In genomic region chr16:22263124-22263523, GRCm38 (mm10) we compare ENCODE assay signal across 9 mouse cellular contexts. TPM values are rescaled to one million over a fixed set of nuclear protein-coding genes. Genes with fewer than 3 reads are reported as not detected.
A peak's percentile ranks its signal among the peaks of the same experiment; 100 is the strongest.
DNase-seq lines count a peak whose midpoint lies in the region; ATAC-seq and TF ChIP-seq lines count a peak whose summit lies in the region.
"Had no signal": no experiment of that assay in that cellular context is flagged by ENCODE, and none has a peak within 500 bp of the region (broad histone marks: within the 10 kb centered on the region; RNA-seq: fewer than 3 reads in every experiment).

No protein-coding gene starts in this region.

- no peak for TF ChIP-seq CTCF in MEL (IDR thresholded peaks at IDR 0.05 in 2 of 3, conservative IDR thresholded peaks at IDR 0.05 in 1 of 3; ENCODE audit: control insufficient read depth in 1 of 3, insufficient read depth in 1 of 3, low read depth in 2 of 3, low read length in 3 of 3, poor library complexity in 1 of 3, severe bottlenecking in 1 of 3)

- TF ChIP-seq RAD21 in MEL (IDR thresholded peaks at IDR 0.05; ENCODE audit: low read depth, low read length) = no peak

- H3K9me3 ChIP-seq in heart, embryonic 15.5 days (replicated peaks) = no peaks in the 10 kb centered on the region
- no peaks in the 10 kb centered on the region for H3K9me3 ChIP-seq in MEL (replicated peaks; ENCODE audit: insufficient read depth, low read length)
- no peaks in the 10 kb centered on the region for H3K9me3 ChIP-seq in hindbrain, embryonic 12.5 days (replicated peaks)
- no peaks in the 10 kb centered on the region for H3K9me3 ChIP-seq in midbrain, embryonic 10.5 days (replicated peaks)

- H3K79me2 ChIP-seq in MEL (ENCODE audit: control insufficient read depth, insufficient read depth, low read length, poor library complexity) = peaks cover 61% of the 10 kb centered on the region

- H3K4me1 ChIP-seq in heart, embryonic 15.5 days (replicated peaks) = peaks cover 32% of the 10 kb centered on the region
- H3K4me1 ChIP-seq in MEL (ENCODE audit: control insufficient read depth in 1 of 2, insufficient read depth in 2 of 2, low read length in 2 of 2) = peaks cover 5 to 14% of the 10 kb centered on the region in 2 experiments; a peak in 3 of 4 replicates
- peaks cover 26% of the 10 kb centered on the region for H3K4me1 ChIP-seq in hindbrain, embryonic 12.5 days
- H3K4me1 ChIP-seq in midbrain, embryonic 10.5 days = peaks cover 46% of the 10 kb centered on the region

- H3K27me3 ChIP-seq in heart, embryonic 15.5 days = no peaks in the 10 kb centered on the region
- H3K27me3 ChIP-seq in MEL (ENCODE audit: control insufficient read depth in 1 of 2, insufficient read depth in 2 of 2, low read length in 2 of 2) = no peaks in the 10 kb centered on the region
- H3K27me3 ChIP-seq in hindbrain, embryonic 12.5 days = no peaks in the 10 kb centered on the region
- no peaks in the 10 kb centered on the region for H3K27me3 ChIP-seq in midbrain, embryonic 10.5 days (ENCODE audit: low read depth, poor library complexity, severe bottlenecking)

- TF ChIP-seq EP300 in MEL (IDR thresholded peaks at IDR 0.05; ENCODE audit: low read depth in 1 of 2, low read length in 2 of 2) = no peak

- no peak; a peak in 1 of 4 replicates for TF ChIP-seq POLR2A in MEL (IDR thresholded peaks at IDR 0.05; ENCODE audit: control insufficient read depth in 1 of 2, insufficient read depth in 1 of 2, low read depth in 1 of 2, low read length in 2 of 2, poor library complexity in 1 of 2)

- H3K36me3 ChIP-seq in heart, embryonic 15.5 days = no peaks in the 10 kb centered on the region
- peaks cover 26 to 30% of the 10 kb centered on the region in 2 experiments for H3K36me3 ChIP-seq in MEL (ENCODE audit: control insufficient read depth in 1 of 2, insufficient read depth in 2 of 2, low read length in 2 of 2)
- H3K36me3 ChIP-seq in hindbrain, embryonic 12.5 days = no peaks in the 10 kb centered on the region
- peaks cover 36% of the 10 kb centered on the region for H3K36me3 ChIP-seq in midbrain, embryonic 10.5 days

- peak overlapping the region; percentile 9; the same call in 1 of the 2 replicates for H3K27ac ChIP-seq in heart, embryonic 15.5 days
- H3K27ac ChIP-seq in MEL (ENCODE audit: control insufficient read depth, low read depth, low read length) = no peak overlapping the region
- no peak overlapping the region for H3K27ac ChIP-seq in hindbrain, embryonic 12.5 days
- no peak overlapping the region for H3K27ac ChIP-seq in midbrain, embryonic 10.5 days (replicated peaks)

- peak overlapping the region; percentile 71 for H3K4me2 ChIP-seq in heart, embryonic 15.5 days
- peak overlapping the region; percentile 73 for H3K4me2 ChIP-seq in hindbrain, embryonic 12.5 days (replicated peaks)

- ATAC-seq in heart, embryonic 15.5 days (replicated peaks; ENCODE audit: insufficient number of reproducible peaks, insufficient read depth, low FRiP score, low read depth) = no peak
- no peak for ATAC-seq in hindbrain, embryonic 12.5 days (ENCODE audit: low FRiP score)
- ATAC-seq in erythroid progenitor cell, adult 5-6 weeks (replicated peaks; ENCODE audit: low FRiP score, poor library complexity, severe bottlenecking) = no peak

- DNase-seq in heart, adult 18-20 months = no peak
- DNase-seq in MEL (ENCODE audit: low read depth, low spot score) = peak; percentile 47
- DNase-seq in midbrain, embryonic 10.5 days (ENCODE audit: low spot score) = no peak
- no peak for DNase-seq in adrenal gland, postnatal 36 days
- DNase-seq in cerebellum, adult 9-10 months = no peak
- DNase-seq: thymus, adult 2 months had no signal

- H3K4me3 ChIP-seq in heart, embryonic 15.5 days = peak overlapping the region; percentile 87
- peak overlapping the region; percentile 95 to 98 for H3K4me3 ChIP-seq in MEL (ENCODE audit: control insufficient read depth in 1 of 2, insufficient read depth in 1 of 2, low read depth in 2 of 2, low read length in 2 of 2)
- H3K4me3 ChIP-seq in hindbrain, embryonic 12.5 days = peak overlapping the region; percentile 93
- H3K4me3 ChIP-seq in midbrain, embryonic 10.5 days = peak overlapping the region; percentile 78

- H3K9ac ChIP-seq in heart, embryonic 15.5 days = peak overlapping the region; percentile 43
- peak overlapping the region; percentile 90 for H3K9ac ChIP-seq in MEL (ENCODE audit: control insufficient read depth, low read depth, low read length, poor library complexity, severe bottlenecking)
- no peak overlapping the region for H3K9ac ChIP-seq in hindbrain, embryonic 12.5 days

TF ChIP-seq in MEL, 35 proteins besides CTCF, POLR2A, EP300 and RAD21:
- TF ChIP-seq NELFE (IDR thresholded peaks at IDR 0.05; ENCODE audit: low read depth, low read length) = no peak
- 0 out of 2 replicates have a peak, but pooled peaks have one; percentile 5 for TF ChIP-seq GATA1 (IDR thresholded peaks at IDR 0.05; ENCODE audit: low read depth, low read length)
TF ChIP-seq in MEL: peak in this region for 1.

RNA-seq across cellular contexts. Expression of gene Tra2b, which starts 2.7 kb away (rescaled TPM):
- 191 and 204 TPM in 2 replicates for polyA plus RNA-seq in heart, embryonic 15.5 days (2015; fragmentation: Nextera tagmentation; extraction: Ambion mirVana)
- total RNA-seq in heart, adult 18-20 months (2021) = 10 to 100 TPM; 42.2 to 47.8 TPM
- 263 and 275 TPM in 2 replicates for total RNA-seq in MEL (2012; rRNA removed)
- 100 to 1,000 TPM; 154 to 286 TPM for polyA plus RNA-seq in MEL (2012; ENCODE audit: insufficient read depth in 1 of 2, insufficient read length in 2 of 2, low read depth in 1 of 2, low replicate concordance in 2 of 2, missing spikeins in 1 of 2)
- 389 and 397 TPM in 2 replicates for polyA plus RNA-seq in hindbrain, embryonic 12.5 days (2016; fragmentation: Nextera tagmentation; extraction: Ambion mirVana)
- 480 and 495 TPM in 2 replicates for polyA plus RNA-seq in midbrain, embryonic 10.5 days (2016; fragmentation: Nextera tagmentation; extraction: Ambion mirVana)
- total RNA-seq in erythroid progenitor cell, adult 5-6 weeks (2015; ENCODE audit: low replicate concordance) = 210 and 235 TPM in 2 replicates
- 317 and 421 TPM in 2 replicates for total RNA-seq in erythroid progenitor cell, adult 5-6 weeks (2017; ENCODE audit: low replicate concordance)
- 100 to 1,000 TPM in 1 of 2 experiments, 10 to 100 TPM in 1; 95.5 to 115 TPM for total RNA-seq in adrenal gland, postnatal 36 days (2021)
